Mouse (Mus musculus): ENCODE measurements around the gene Stat2. TPM values are rescaled to one million over a fixed set of nuclear protein-coding genes. Genes with fewer than 3 reads are reported as not detected.

The Stat2 gene
- polyA plus RNA-seq (2012; rRNA removed) = 6.0 and 7.8 TPM in 2 replicates

DNA sequence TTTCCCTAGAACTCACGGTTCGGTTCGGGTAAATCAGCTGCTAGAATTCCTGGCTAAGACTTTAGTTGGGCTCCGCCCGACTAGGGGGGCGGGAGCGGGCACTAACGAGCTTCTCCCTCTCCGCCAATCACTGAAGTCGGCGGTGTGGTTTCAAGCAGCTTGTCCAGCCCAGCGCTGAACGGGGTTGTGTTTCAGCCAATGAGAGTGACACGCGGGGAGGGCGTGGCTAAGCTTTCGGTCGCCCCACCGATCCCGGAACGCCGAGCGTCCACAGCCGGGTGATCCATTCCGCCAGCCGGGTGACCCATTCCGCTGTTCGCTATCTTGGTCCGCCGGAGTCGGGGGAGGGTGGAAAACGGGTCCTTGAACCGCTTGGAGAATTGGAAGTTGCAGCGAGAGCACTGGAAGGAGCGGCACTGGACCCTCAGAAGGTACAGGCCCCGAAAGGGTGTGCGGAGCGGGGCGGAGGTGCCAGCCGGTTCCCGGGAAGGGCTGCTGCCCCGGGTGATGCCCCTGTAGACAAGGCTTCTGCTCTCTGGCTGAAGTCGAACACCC is at the start of gene Stat2:
Stat2 (plus strand) TSS at position 273 of the 555 bp plus-strand sequence.

DNA sequence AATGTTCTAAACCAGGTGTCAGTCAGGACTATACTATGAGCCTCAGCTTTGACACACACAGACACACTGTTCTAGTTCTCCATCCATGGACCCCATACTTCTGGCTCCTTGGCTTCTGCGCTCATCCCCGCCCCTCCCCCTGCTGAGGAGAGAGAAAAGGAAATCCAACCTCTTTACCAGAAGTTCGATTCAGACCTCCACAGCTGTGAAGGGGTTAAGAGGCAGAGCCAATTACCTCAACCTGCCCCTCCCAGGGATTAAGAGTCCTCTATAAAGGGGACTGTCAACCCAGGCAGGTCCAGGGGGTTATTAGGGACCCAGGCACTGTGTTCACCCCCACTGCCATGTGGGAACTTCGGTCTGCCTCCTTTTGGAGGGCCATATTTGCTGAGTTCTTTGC is 44.8 kb upstream of the Stat2 start, which contains the start of gene Mip:
Mip (plus strand) TSS at position 301 of the 400 bp plus-strand sequence.

DNA sequence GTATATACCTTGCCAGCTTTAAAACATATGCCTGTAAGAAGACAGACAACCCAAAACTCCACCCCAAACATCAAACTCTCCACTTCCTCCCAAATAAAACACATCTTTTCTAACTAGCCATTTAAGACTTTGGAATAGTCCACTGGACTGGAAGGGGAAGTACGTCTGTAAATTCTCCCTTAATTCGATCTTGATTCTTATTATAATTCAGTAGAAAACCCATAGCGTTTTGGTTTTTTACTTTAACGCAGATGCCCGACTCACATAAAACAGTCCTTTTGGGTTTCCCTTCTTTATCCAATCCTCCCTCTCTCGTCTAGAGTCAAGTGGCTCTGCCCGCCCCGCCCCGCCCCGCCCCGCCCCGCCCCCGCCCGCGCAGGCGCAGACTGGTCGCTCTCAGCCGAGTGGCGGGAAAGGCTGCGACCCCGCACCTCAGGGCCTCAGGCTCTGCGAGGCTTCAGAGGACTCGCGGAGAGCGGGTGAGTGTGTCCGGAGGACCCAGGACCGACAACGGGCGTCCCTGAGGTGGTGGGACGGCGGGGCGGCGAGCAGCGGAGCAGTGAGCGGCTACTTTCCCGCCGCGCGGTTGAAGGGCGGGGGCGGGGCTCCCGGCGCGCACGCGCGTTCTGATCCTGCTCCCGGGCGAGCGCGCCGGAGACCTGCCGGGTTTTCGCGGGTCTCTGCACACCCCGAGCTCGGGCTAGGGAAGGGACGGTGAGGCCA is 38.5 kb upstream of the Stat2 start, which contains the start of gene Timeless:
Timeless (plus strand) TSS at position 369 of the 723 bp plus-strand sequence.

GRCm38 (mm10) chr10:128253677-128254255 is 16.6 kb upstream of the Stat2 start, which contains the start of gene Apon:
TSS of gene Apon (plus strand) at chr10:128254096.

DNA sequence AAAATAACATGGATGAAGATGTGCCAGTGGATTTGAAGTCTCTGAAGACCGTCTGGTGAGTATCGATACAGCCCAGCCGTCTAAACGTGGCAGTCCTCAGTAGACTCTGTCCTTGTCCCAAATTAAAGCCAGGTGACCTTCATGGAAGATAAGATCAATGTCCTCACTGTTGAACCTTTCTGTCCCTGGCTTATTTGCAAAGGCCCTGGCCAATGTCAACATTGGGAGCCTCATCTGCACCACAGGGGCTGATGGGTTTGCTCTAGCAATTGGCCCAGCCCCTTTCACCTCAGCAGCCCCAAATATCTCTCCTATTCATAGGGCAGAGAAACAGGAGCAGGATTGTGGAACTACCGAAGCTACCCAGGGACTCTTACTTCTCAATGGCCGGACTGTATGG is 2.0 kb upstream of the Stat2 start, which contains the start of gene Apof:
Apof (plus strand) TSS at position 301 of the 400 bp plus-strand sequence.

DNA sequence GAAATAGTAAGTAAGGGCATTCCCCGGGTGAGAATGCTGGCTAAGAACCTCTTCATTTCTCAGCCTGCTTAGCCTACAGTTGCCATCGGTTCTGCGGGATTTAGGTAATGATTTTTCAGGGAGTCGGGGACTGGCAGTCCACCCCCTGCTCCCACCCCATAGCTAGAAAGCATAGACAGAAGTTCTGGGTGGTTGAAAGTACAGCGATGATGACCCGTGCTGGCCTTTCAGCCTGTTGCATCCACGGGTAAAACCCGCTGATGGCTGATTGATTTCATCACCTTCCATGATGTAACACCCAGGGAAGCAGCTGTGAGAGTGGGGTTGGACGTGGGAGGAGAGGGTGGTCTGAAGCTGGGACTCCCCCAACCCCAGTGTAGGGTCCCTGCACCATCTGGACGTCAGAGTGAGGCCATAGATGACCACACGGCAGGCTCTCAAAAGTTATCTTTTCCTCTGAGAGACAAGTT is 28.4 kb downstream of the Stat2 start, which contains the start of gene Il23a:
Il23a (minus strand) TSS at position 51 of the 470 bp plus-strand sequence.

DNA sequence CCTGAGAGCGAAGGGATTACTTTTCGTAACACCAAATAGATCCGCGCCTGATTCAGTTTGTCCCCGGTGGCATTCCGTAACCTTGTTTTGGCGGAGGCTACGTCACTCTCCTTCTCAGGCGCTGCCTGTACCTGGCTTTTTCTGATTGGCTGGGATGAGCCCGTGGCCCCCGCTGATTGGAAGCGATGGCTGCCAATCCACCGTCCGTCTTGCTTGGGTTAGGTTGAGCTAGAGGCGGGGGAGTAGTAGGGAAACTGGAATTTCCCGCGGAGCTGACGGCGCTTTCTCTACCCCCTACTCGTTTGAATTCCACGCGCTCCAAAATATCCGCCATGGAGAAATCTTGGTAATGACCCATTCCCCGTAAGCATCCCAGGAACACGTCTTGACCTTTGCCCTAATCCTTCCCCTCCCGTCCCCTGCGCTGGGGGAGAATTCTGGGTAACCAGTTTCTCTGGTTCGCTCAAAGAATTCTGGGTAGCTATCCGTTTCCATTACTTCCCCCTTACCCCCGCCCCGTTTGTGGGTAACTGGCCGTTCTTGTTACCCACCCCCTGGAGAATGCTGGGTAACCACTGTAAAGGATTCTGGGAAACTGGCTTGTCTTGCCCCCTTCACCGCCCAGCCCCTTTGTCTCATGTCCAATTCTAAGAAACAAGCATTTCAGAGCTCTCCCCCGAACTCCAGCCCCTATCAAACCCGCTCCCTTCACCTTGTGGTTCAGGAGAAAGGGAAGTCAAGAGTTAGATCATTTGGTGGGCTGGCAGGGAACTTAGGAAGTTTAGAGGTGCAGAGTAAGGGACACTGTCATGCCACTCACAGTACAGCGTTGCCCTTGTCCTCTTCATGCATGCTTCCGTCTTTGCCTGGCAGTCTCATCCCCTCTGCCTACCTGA is 33.0 kb downstream of the Stat2 start, which contains the start of gene Pan2:
Pan2 (plus strand) TSS at position 210 of the 896 bp plus-strand sequence.

GRCm38 (mm10) chr10:128322141-128323108 is 52.1 kb downstream of the Stat2 start, which contains the start of gene Cnpy2:
TSS of gene Cnpy2 (plus strand) at chr10:128322459.

DNA sequence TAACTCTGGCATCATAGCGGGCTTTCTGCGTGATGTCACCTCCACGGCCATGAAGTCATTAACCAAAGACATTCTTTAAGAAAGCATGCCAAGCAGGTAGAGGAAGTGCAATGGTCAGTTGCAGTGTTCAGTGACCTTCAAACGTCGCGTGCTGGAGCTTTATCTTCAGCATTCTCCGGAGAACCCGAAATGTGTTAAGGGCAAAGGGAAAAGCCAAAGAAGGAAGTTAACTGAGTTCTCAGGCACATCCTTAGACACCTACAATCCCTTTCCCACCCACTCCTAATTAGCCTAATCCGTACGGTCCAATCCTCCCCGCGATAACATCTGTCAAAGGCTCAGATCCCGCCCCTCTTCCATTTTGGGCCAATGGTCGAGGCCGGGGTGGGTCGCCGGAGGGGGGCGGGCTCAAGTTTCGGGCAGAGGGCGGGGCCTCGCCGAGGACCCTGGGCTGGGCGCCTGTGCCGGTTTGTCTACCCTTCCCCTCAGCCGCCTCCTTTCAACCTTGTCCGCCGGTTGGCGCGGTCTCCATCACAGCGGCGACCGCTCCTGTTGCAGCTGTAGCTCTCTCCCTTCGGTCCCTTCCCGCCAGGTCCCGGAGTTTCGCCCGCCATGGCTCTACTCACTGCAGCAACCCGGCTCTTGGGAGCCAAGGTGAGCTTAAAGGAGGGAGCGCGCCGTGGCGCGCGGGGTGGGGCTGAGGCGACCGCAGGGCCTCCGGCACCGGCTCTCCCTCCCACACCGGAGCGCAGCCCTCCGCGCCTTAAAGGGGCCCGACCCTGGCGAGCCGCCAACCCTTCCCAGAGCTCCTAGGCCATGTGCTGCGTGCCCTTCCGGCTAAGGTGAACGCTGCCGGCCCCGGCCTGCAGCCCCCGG is 67.2 kb downstream of the Stat2 start, which contains the start of gene Cs:
Cs (plus strand) TSS at position 429 of the 876 bp plus-strand sequence.

Other genes starting within 250 kb of the Stat2 start
- 343 and 396 TPM in 2 replicates for gene Naca, start 235.0 kb upstream of the Stat2 start, polyA plus RNA-seq (2012; rRNA removed)
- gene Ptges3, start 211.6 kb upstream of the Stat2 start, polyA plus RNA-seq (2012; rRNA removed) = 45.9 and 53.1 TPM in 2 replicates
- 942 and 1,051 TPM in 2 replicates for gene Atp5b, start 187.3 kb upstream of the Stat2 start, polyA plus RNA-seq (2012; rRNA removed)
- gene Baz2a, start 179.0 kb upstream of the Stat2 start, polyA plus RNA-seq (2012; rRNA removed) = 9.0 and 10.6 TPM in 2 replicates
- 10.2 and 10.3 TPM in 2 replicates for gene Rbms2, start 90.3 kb upstream of the Stat2 start, polyA plus RNA-seq (2012; rRNA removed)
- 4.7 and 5.8 TPM in 2 replicates for gene Gls2, start 76.1 kb upstream of the Stat2 start, polyA plus RNA-seq (2012; rRNA removed)
- gene Spryd4, start 58.8 kb upstream of the Stat2 start, polyA plus RNA-seq (2012; rRNA removed) = 11.3 and 14.6 TPM in 2 replicates
- 0.02 TPM in 2 replicates for gene Mip, start 44.7 kb upstream of the Stat2 start, polyA plus RNA-seq (2012; rRNA removed)
- gene Timeless, start 38.5 kb upstream of the Stat2 start, polyA plus RNA-seq (2012; rRNA removed) = 11.7 and 14.6 TPM in 2 replicates
- gene Apon, start 16.5 kb upstream of the Stat2 start, polyA plus RNA-seq (2012; rRNA removed) = 0.76 and 0.77 TPM in 2 replicates
- 55.6 and 67.0 TPM in 2 replicates for gene Apof, start 1.9 kb upstream of the Stat2 start, polyA plus RNA-seq (2012; rRNA removed)
- 0.05 and 0.07 TPM in 2 replicates for gene Il23a, start 28.2 kb downstream of the Stat2 start, polyA plus RNA-seq (2012; rRNA removed)
- gene Pan2, start 32.8 kb downstream of the Stat2 start, polyA plus RNA-seq (2012; rRNA removed) = 11.6 and 14.5 TPM in 2 replicates
- 40.1 and 42.6 TPM in 2 replicates for gene Cnpy2, start 51.9 kb downstream of the Stat2 start, polyA plus RNA-seq (2012; rRNA removed)
- gene Cs, start 67.2 kb downstream of the Stat2 start, polyA plus RNA-seq (2012; rRNA removed) = 77.6 and 86.0 TPM in 2 replicates
- 6.3 and 7.8 TPM in 2 replicates for gene Coq10a, start 98.4 kb downstream of the Stat2 start, polyA plus RNA-seq (2012; rRNA removed)
- 6.6 and 7.5 TPM in 2 replicates for gene Ankrd52, start 106.6 kb downstream of the Stat2 start, polyA plus RNA-seq (2012; rRNA removed)
- gene Slc39a5, start 130.7 kb downstream of the Stat2 start, polyA plus RNA-seq (2012; rRNA removed) = 27.1 and 33.4 TPM in 2 replicates
- gene Nabp2, start 140.9 kb downstream of the Stat2 start, polyA plus RNA-seq (2012; rRNA removed) = 23.4 and 25.4 TPM in 2 replicates
- 5.3 and 6.0 TPM in 2 replicates for gene Rnf41, start 141.1 kb downstream of the Stat2 start, polyA plus RNA-seq (2012; rRNA removed)
- 29.4 and 31.2 TPM in 2 replicates for gene Smarcc2, start 188.7 kb downstream of the Stat2 start, polyA plus RNA-seq (2012; rRNA removed)
- gene Myl6, start 223.6 kb downstream of the Stat2 start, polyA plus RNA-seq (2012; rRNA removed) = 684 and 704 TPM in 2 replicates
- gene Myl6b, start 228.1 kb downstream of the Stat2 start, polyA plus RNA-seq (2012; rRNA removed) = 1.3 and 2.6 TPM in 2 replicates